Mouse (Mus musculus) thymus, adult 2 months (tissue): ENCODE measurements around the gene Scfd2. TPM values are rescaled to one million over a fixed set of nuclear protein-coding genes. Genes with fewer than 3 reads are reported as not detected.

Experiments used
- DNase-seq: peaks from one replicate; pipeline ENCODE4 v3.0.0; 2021
- H3K27ac ChIP-seq: fragments of 200-500 bp; 2 replicates; pipeline ENCODE4 v1.5.1; 2012; ENCODE audit warnings: low read length, control low read depth; ENCODE audit not compliant: control insufficient read depth, insufficient read depth
- H3K27me3 ChIP-seq: fragments of 200-500 bp; 2 replicates; pipeline ENCODE4 v1.6.1; 2012; ENCODE audit warnings: mild to moderate bottlenecking, low read length, moderate library complexity, mixed read lengths; ENCODE audit not compliant: control insufficient read depth, insufficient read depth
- H3K36me3 ChIP-seq: fragments of 200-500 bp; 2 replicates; pipeline ENCODE4 v1.6.1; 2012; ENCODE audit warnings: mild to moderate bottlenecking, low read length, moderate library complexity; ENCODE audit not compliant: control insufficient read depth, insufficient read depth
- H3K4me1 ChIP-seq: fragments of 200-500 bp; replicated peaks from 2 replicates; pipeline ENCODE4 v1.6.1; 2012; ENCODE audit warnings: low read length; ENCODE audit not compliant: control insufficient read depth, insufficient read depth
- H3K4me3 ChIP-seq: fragments of 200-500 bp; 2 replicates; pipeline ENCODE4 v1.5.1; 2012; ENCODE audit warnings: mild to moderate bottlenecking, low read length, control low read depth, moderate library complexity; ENCODE audit not compliant: control insufficient read depth, insufficient read depth
- CTCF ChIP-seq: fragments of 200-500 bp; IDR thresholded peaks from 2 replicates; pipeline ENCODE4 v1.5.1; 2012; ENCODE audit warnings: mild to moderate bottlenecking, control low read depth, low read length, moderate library complexity, borderline replicate concordance; ENCODE audit not compliant: control insufficient read depth, poor library complexity, insufficient read depth; ENCODE audit errors: extremely low read depth
- POLR2A ChIP-seq: fragments of 200-500 bp; IDR thresholded peaks from 2 replicates; pipeline ENCODE4 v1.6.1; 2012; ENCODE audit warnings: mild to moderate bottlenecking, low read length, control low read depth, moderate library complexity; ENCODE audit not compliant: control insufficient read depth, poor library complexity, insufficient read depth; ENCODE audit errors: extremely low read depth
- WGBS: fragments of 180-500 bp; shearing (Covaris S2); methylation state at CpG from one replicate; pipeline ENCODE4 v1.1.7; 2018; 5-methylcytosine and 5-hydroxymethylcytosine counted together
- polyA plus RNA-seq: library from polyadenylated mRNA; depleted of rRNA; stranded (reverse); fragments of >200 nt; gene quantifications from 2 replicates; pipeline ENCODE4 v1.2.3, GENCODE M21; 2012

Gene Scfd2
- polyA plus RNA-seq, 1 experiment: 14.5 TPM

DNA sequence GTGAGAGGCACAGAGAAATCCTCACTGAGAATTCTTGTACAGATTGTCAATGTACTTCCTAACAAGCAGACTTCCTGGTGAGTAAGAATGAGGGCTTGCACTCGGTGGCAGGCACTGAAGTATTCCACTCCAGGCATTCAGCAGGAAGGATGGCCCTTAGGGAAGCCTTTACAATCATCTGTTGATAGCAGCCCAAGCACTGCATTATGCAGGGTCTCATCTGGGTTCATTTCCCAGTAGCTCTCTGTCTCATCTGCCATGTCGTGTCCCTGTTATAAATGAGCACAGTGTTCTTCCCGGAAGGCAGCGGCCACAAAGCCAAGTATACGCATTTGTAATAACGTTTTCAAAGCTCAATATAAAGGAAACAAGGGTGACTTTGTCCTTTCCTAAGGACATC, 48.9 kb downstream of the Scfd2 start:
- Histone ChIP-seq H3K36me3 (no peaks in the 10 kb centered on the region), H3K4me1 (no peaks in the 10 kb centered on the region), H3K27ac (no peak overlapping the region), H3K27me3 (no peaks in the 10 kb centered on the region), H3K4me3 (no peak overlapping the region)
- 95% methylated on average over 6 of the region's 6 CpGs for WGBS
- no peak for DNase-seq
- TF ChIP-seq POLR2A (no peak), CTCF (no peak)

- no peak for DNase-seq
- Histone ChIP-seq H3K27me3 (no peaks in the 10 kb centered on the region), H3K27ac (no peak overlapping the region), H3K4me3 (no peak overlapping the region), H3K36me3 (no peaks in the 10 kb centered on the region), H3K4me1 (no peaks in the 10 kb centered on the region)
- 96% methylated on average over 3 of the region's 3 CpGs for WGBS
- TF ChIP-seq POLR2A: no peak
- TF ChIP-seq CTCF: no peak
These were observed 49.5 kb downstream of the Scfd2 start for GRCm38 (mm10) chr5:74482034-74482433.

DNA sequence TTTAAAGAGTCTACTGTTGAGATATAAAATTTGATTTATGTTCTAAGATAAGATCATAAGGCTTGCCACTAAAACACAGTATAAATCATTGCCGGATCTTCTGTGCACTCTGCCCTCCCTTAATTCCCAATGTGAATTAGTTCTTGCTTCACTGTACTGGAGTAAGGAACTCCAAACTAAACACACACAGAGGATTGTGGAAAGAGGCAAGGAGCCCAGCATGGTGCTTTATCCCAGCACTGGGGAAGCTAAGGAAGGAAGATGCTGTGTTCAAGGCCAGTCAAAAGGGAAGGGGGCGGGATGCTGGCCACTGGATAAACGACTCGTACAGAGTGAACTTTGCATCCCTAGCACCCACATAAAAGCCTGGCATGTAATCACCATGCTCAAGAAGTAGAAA, 51.1 kb downstream of the Scfd2 start:
- H3K4me3 ChIP-seq: no peak overlapping the region
- 95% methylated on average over 4 of the region's 4 CpGs for WGBS
- DNase-seq: no peak
- H3K27me3 ChIP-seq: no peaks in the 10 kb centered on the region
- H3K4me1 ChIP-seq: no peaks in the 10 kb centered on the region
- no peak overlapping the region for H3K27ac ChIP-seq
- no peak for TF ChIP-seq CTCF
- no peaks in the 10 kb centered on the region for H3K36me3 ChIP-seq

DNA sequence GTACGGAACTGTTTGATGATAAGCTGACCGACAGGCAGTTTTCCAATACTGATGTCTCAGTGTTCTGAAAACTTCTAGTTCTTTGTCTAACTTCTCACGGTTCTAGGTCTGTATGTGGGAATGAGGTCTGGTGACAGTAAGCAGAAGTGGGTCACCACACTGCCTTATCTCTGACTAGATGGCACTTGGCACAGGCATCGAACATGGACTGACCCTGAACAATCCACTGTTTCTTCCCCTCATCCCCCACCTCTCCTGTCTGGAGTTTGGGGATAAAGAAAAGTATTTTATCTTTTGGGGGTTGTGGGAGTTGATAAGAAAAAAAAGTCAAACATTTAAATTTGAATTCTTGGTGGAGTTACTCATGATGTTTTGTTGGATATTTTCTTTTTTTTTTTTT, 51.6 kb downstream of the Scfd2 start:
- no peaks in the 10 kb centered on the region for H3K27me3 ChIP-seq
- TF ChIP-seq CTCF: no peak
- no peak for TF ChIP-seq POLR2A
- no peak for DNase-seq
- no peak overlapping the region for H3K27ac ChIP-seq
- 97% methylated on average over 4 of the region's 4 CpGs for WGBS
- no peaks in the 10 kb centered on the region for H3K4me1 ChIP-seq
- H3K36me3 ChIP-seq: no peaks in the 10 kb centered on the region
- H3K4me3 ChIP-seq: no peak overlapping the region

DNA sequence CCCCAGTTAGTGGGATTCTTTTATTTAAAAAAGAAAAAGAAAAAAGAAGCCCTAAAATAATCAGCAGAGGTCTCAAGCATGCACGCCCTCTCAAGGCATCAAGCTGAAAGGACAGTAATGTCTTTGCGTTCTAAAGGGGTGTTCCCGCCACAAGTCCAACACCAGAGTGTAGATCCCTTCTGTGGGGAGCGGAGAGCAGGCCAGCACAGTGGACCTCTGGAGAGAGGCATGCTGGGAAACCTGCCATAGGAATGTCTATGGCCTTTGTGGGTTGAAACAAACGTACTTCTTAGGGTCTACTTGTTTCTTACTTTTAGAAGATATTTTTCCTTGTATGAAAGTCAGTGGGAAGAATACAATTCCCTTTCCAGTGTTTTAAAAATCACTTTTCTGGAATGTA, 52.4 kb downstream of the Scfd2 start:
- Histone ChIP-seq H3K36me3 (no peaks in the 10 kb centered on the region), H3K27ac (no peak overlapping the region), H3K4me1 (no peaks in the 10 kb centered on the region), H3K4me3 (no peak overlapping the region), H3K27me3 (no peaks in the 10 kb centered on the region)
- 94% methylated on average over 5 of the region's 5 CpGs for WGBS
- no peak for DNase-seq
- TF ChIP-seq CTCF (no peak), POLR2A (no peak)

- no peak for DNase-seq
- Histone ChIP-seq H3K36me3 (no peaks in the 10 kb centered on the region), H3K27me3 (no peaks in the 10 kb centered on the region), H3K4me1 (no peaks in the 10 kb centered on the region), H3K4me3 (no peak overlapping the region), H3K27ac (no peak overlapping the region)
- WGBS: 95% methylated on average over 10 of the region's 10 CpGs
- TF ChIP-seq CTCF (no peak), POLR2A (no peak)
These were observed 55.0 kb downstream of the Scfd2 start for GRCm38 (mm10) chr5:74476551-74476950.

DNA sequence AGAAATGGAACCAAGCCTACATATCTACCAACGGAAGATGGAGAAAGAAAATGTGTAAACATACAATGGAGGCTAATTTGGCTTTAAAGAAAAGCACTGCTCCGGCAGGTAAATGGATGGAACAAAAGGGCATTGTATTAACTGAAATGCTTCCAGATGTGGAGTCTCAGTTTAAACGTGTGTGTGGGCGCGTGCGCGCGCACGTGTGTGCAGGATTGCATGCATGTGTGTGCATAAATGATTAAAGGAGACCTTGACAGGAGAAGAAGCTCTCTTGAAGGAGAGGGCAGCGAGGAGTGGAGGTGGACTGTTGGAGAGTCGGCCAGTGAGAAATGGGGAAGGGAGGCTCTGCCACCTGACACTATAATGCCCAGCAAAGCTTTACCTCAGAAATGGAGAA, 58.4 kb downstream of the Scfd2 start:
- WGBS: 98% methylated on average over 11 of the region's 11 CpGs
- TF ChIP-seq POLR2A (no peak), CTCF (no peak)
- H3K4me1 ChIP-seq: no peaks in the 10 kb centered on the region

More for the DNA sequence above, 58.4 kb downstream of the Scfd2 start:
- no peaks in the 10 kb centered on the region for H3K27me3 ChIP-seq
- H3K4me3 ChIP-seq: no peak overlapping the region
- no peak for DNase-seq
- no peak overlapping the region for H3K27ac ChIP-seq
- H3K36me3 ChIP-seq: no peaks in the 10 kb centered on the region
